Comparison of ENCODE assay signal across 22 mouse cellular contexts in the genomic region with DNA sequence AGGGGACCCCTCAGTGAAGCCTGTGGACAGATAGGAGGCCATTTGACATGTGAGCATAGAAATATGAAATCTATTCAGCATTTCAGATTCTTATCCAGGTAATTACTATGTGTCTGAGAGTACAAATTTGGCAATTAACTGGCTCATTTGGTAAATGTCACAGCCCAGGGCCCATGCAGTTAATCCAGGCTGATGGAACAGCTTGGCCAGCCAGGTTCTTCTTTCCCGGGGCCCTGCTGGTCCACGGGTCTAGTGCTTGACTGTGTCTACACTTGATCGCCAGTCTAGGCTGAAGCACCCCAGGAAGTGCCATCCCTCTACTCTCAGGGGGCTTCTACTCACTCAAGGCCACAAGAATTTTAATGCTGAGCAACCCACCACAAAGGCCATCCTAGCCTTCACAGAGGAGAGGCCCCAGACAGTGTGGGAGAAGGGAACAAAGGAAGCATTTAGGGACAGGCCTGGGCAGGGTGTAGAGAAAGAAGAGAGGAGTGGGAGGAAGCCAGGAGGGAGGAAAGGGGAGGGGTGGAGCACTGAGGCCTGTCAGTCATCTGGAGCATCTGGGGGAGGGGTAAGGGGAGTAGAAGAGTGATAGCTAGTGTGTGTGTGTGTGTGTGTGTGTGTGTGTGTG. TPM values are rescaled to one million over a fixed set of nuclear protein-coding genes. Genes with fewer than 3 reads are reported as not detected.
A peak's percentile ranks its signal among the peaks of the same experiment; 100 is the strongest.
DNase-seq lines count a peak whose midpoint lies in the region; ATAC-seq and TF ChIP-seq lines count a peak whose summit lies in the region.
"Had no signal": no experiment of that assay in that cellular context is flagged by ENCODE, and none has a peak within 500 bp of the region (broad histone marks: within the 10 kb centered on the region; RNA-seq: fewer than 3 reads in every experiment).

No protein-coding gene starts in this region.

- no peak for TF ChIP-seq CTCF in brain, embryonic 14.5 days (IDR thresholded peaks at IDR 0.05; ENCODE audit: borderline replicate concordance, extremely low read depth, insufficient read depth, insufficient read length)
- TF ChIP-seq CTCF in cerebellum, adult 2 months (IDR thresholded peaks at IDR 0.05; ENCODE audit: borderline replicate concordance, insufficient read depth, low read depth, low read length): no peak

- WGBS in kidney, embryonic 16.5 days: 40% methylated on average over 3 of the region's 3 CpGs
- 38% methylated on average over 3 of the region's 3 CpGs for WGBS in cerebellum, adult 2 months

- no peak overlapping the region for H3K4me3 ChIP-seq in kidney, embryonic 16.5 days (ENCODE audit: low read length)
- H3K4me3 ChIP-seq in cerebellum, adult 2 months (replicated peaks; ENCODE audit: insufficient read depth, low read depth, low read length): no peak overlapping the region
- H3K4me3 ChIP-seq: embryonic facial prominence, embryonic 12.5 days; forebrain, embryonic 13.5 days; heart, embryonic 12.5 days; liver, embryonic 12.5 days had no signal

- H3K9me3 ChIP-seq in kidney, embryonic 16.5 days (ENCODE audit: low read length): no peaks in the 10 kb centered on the region
- H3K9me3 ChIP-seq: embryonic facial prominence, embryonic 12.5 days; forebrain, embryonic 13.5 days; heart, embryonic 12.5 days; liver, embryonic 12.5 days had no signal

- peaks cover 19% of the 10 kb centered on the region for H3K4me1 ChIP-seq in kidney, embryonic 16.5 days (ENCODE audit: insufficient read depth, low read length)
- H3K4me1 ChIP-seq in cerebellum, adult 2 months (ENCODE audit: control insufficient read depth, insufficient read depth, low read length): peaks cover 20% of the 10 kb centered on the region
- H3K4me1 ChIP-seq: heart, embryonic 12.5 days; liver, embryonic 12.5 days had no signal

- no peaks in the 10 kb centered on the region for H3K36me3 ChIP-seq in kidney, embryonic 16.5 days (ENCODE audit: insufficient read depth, low read length)
- H3K36me3 ChIP-seq: embryonic facial prominence, embryonic 12.5 days; heart, embryonic 12.5 days; liver, embryonic 12.5 days had no signal

- no peak overlapping the region for H3K27ac ChIP-seq in kidney, embryonic 16.5 days (ENCODE audit: low read length)
- H3K27ac ChIP-seq in cerebellum, adult 2 months (ENCODE audit: insufficient read depth, low read length): no peak overlapping the region
- H3K27ac ChIP-seq: embryonic facial prominence, embryonic 12.5 days; forebrain, embryonic 13.5 days; liver, embryonic 12.5 days had no signal

- H3K4me2 ChIP-seq in kidney, embryonic 16.5 days (replicated peaks; ENCODE audit: low read depth, low read length): no peak overlapping the region
- H3K4me2 ChIP-seq: embryonic facial prominence, embryonic 12.5 days; forebrain, embryonic 13.5 days; heart, embryonic 12.5 days; liver, embryonic 12.5 days; lung, embryonic 14.5 days had no signal

- no peak overlapping the region for H3K9ac ChIP-seq in kidney, embryonic 16.5 days (replicated peaks; ENCODE audit: low read length)
- H3K9ac ChIP-seq: embryonic facial prominence, embryonic 12.5 days; forebrain, embryonic 13.5 days; heart, embryonic 12.5 days; liver, embryonic 12.5 days; lung, embryonic 14.5 days had no signal

- intact Hi-C loops in heart, postnatal 25 days (cut with DNase I): no loop called here

- H3K27me3 ChIP-seq in kidney, embryonic 16.5 days (ENCODE audit: insufficient read depth, low read length): no peaks in the 10 kb centered on the region
- no peaks in the 10 kb centered on the region for H3K27me3 ChIP-seq in cerebellum, adult 2 months (ENCODE audit: control insufficient read depth, insufficient read depth, low read length)
- H3K27me3 ChIP-seq: embryonic facial prominence, embryonic 12.5 days; forebrain, embryonic 13.5 days had no signal

- ATAC-seq in kidney, embryonic 16.5 days (ENCODE audit: low FRiP score, low TSS enrichment): peak; percentile 28; the same call in 1 of the 2 replicates
- ATAC-seq: forebrain, embryonic 13.5 days; hindbrain, embryonic 16.5 days; liver, embryonic 12.5 days had no signal

- TF ChIP-seq POLR2A in brain, embryonic 14.5 days (IDR thresholded peaks at IDR 0.05; ENCODE audit: borderline replicate concordance, extremely low read depth, insufficient read depth, insufficient read length, poor library complexity, severe bottlenecking): no peak
- TF ChIP-seq POLR2A in cerebellum, adult 2 months (IDR thresholded peaks at IDR 0.05; ENCODE audit: borderline replicate concordance, insufficient read depth, low read length): no peak

- no peak for DNase-seq in kidney, postnatal 14 days
- peak; percentile 41 for DNase-seq in brain, embryonic 14.5 days (ENCODE audit: low read depth)
- DNase-seq in embryo, embryonic 9.5 days (ENCODE audit: extremely low spot score): peak; percentile 33
- DNase-seq in gonadal fat pad, adult 2 months (ENCODE audit: low read depth): peak; percentile 86
- DNase-seq in heart, postnatal 25 days (ENCODE audit: low spot score): no peak
- DNase-seq in cerebellum, adult 2 months: no peak
- no peak for DNase-seq in spleen, postnatal 4 days (ENCODE audit: low spot score in 2 of 2)
- DNase-seq: adrenal gland, postnatal 10 days; cerebellum, postnatal 10 days; heart, postnatal 14 days; kidney, adult 11 months; kidney, postnatal 10 days; left cerebral cortex, postnatal 4 days; lung, embryonic 14.5 days; lung, postnatal 36 days; thymus, adult 2 months had no signal

RNA-seq across cellular contexts. Expression of gene Trim29, which starts 4.8 kb away (rescaled TPM):
- 1.1 and 2.0 TPM in 2 replicates for polyA plus RNA-seq in kidney, embryonic 16.5 days (2015; fragmentation: Nextera tagmentation; extraction: Ambion mirVana)
- 2.8 and 2.9 TPM in 2 replicates for polyA plus RNA-seq in brain, embryonic 14.5 days (2012; rRNA removed)
- polyA plus RNA-seq in gonadal fat pad, adult 2 months (2012; rRNA removed): 8.9 and 12.3 TPM in 2 replicates
- total RNA-seq in heart, postnatal 25 days (2021): under 1 TPM in 1 of 2 experiments, not detected in 1; 0.10 TPM
- polyA plus RNA-seq in cerebellum, adult 2 months (2012; rRNA removed): 0.18 and 0.44 TPM in 2 replicates
- total RNA-seq: left cerebral cortex, postnatal 4 days had no signal
- polyA plus RNA-seq: forebrain, embryonic 13.5 days; hindbrain, embryonic 16.5 days; liver, embryonic 12.5 days had no signal

Comparison
In these comparisons a context has a peak if more than half of its experiments do, and no peak if none do; other contexts are left out.
1. DNase-seq: peak in brain, embryonic 14.5 days (single experiment), embryo, embryonic 9.5 days (single experiment) and gonadal fat pad, adult 2 months (single experiment); none in kidney, postnatal 14 days (single experiment), heart, postnatal 25 days (single experiment), cerebellum, adult 2 months (0 of 2) and spleen, postnatal 4 days (0 of 2).